Mouse (Mus musculus) monocyte, adult 5-6 weeks (primary cell): Measurements from ENCODE around the gene Rps23. TPM values are rescaled to one million over a fixed set of nuclear protein-coding genes. Genes with fewer than 3 reads are reported as not detected.
"Not testable (repeated sequence)": the region's sequence is repeated elsewhere in the genome, so short reads cannot be mapped to it uniquely, and the experiment has no call there.

Experiments used
- ATAC-seq: fragments of 153-309, 156-312 bp; replicated peaks from 2 replicates; pipeline ENCODE4 v1.8.0; 2017; ENCODE audit warnings: mild to moderate bottlenecking; ENCODE audit not compliant: low TSS enrichment, insufficient number of reproducible peaks, severe bottlenecking, poor library complexity, low FRiP score
- total RNA-seq: library from RNA; stranded (forward); fragments of 200-1000, 200-491, 200-594 nt; gene quantifications from 3 replicates; pipeline ENCODE4 v1.2.3, GENCODE M21; 2017

Rps23 gene
- total RNA-seq, 1 experiment from 2014 or later = 4,129 TPM

GRCm38 (mm10) chr13:90926938-90927633 is 4.3 kb downstream of the Rps23 start:
- no peak for ATAC-seq

- not testable (repeated sequence) for ATAC-seq
Measured at GRCm38 (mm10) chr13:90928266-90928665, 5.5 kb downstream of the Rps23 start.

GRCm38 (mm10) chr13:90929847-90930246 is 7.1 kb downstream of the Rps23 start:
- no peak; the same call in 1 of the 2 replicates for ATAC-seq

GRCm38 (mm10) chr13:90933256-90933655 is 10.5 kb downstream of the Rps23 start:
- ATAC-seq = no peak

- no peak for ATAC-seq
Measured at GRCm38 (mm10) chr13:90935852-90936251, 13.1 kb downstream of the Rps23 start.

- no peak for ATAC-seq
Measured at GRCm38 (mm10) chr13:90939192-90939591, 16.4 kb downstream of the Rps23 start.

GRCm38 (mm10) chr13:90939600-90939999 is 16.8 kb downstream of the Rps23 start:
- no peak for ATAC-seq

- ATAC-seq = no peak
Measured at GRCm38 (mm10) chr13:90958894-90959293, 36.1 kb downstream of the Rps23 start.

- ATAC-seq = no peak
Measured at GRCm38 (mm10) chr13:90960591-90960990, 37.8 kb downstream of the Rps23 start.

- ATAC-seq = no peak
Measured at GRCm38 (mm10) chr13:90962836-90963760, 40.3 kb downstream of the Rps23 start.

- no peak for ATAC-seq
Measured at GRCm38 (mm10) chr13:90964511-90964910, 41.8 kb downstream of the Rps23 start.

- ATAC-seq = no peak
Measured at GRCm38 (mm10) chr13:90965996-90966395, 43.2 kb downstream of the Rps23 start.

- ATAC-seq = no peak
Measured at GRCm38 (mm10) chr13:90967422-90967821, 44.7 kb downstream of the Rps23 start.

- no peak for ATAC-seq
Measured at GRCm38 (mm10) chr13:90968940-90969339, 46.2 kb downstream of the Rps23 start.

GRCm38 (mm10) chr13:90970259-90971017 is 47.7 kb downstream of the Rps23 start:
- no peak for ATAC-seq

- ATAC-seq = no peak
Measured at GRCm38 (mm10) chr13:90973409-90973808, 50.7 kb downstream of the Rps23 start.
